Mouse (Mus musculus) adrenal gland, adult (tissue): ENCODE measurements around the gene Gm28729.

ENCODE experiments used
- DNase-seq, 2 experiments: peaks; one replicate each; pipeline ENCODE4 v3.0.0; 2022 to 2023; ENCODE audit warnings: low spot score in 1 of 2; ENCODE audit not compliant: inconsistent age in 2 of 2

Gm28729 gene

DNA sequence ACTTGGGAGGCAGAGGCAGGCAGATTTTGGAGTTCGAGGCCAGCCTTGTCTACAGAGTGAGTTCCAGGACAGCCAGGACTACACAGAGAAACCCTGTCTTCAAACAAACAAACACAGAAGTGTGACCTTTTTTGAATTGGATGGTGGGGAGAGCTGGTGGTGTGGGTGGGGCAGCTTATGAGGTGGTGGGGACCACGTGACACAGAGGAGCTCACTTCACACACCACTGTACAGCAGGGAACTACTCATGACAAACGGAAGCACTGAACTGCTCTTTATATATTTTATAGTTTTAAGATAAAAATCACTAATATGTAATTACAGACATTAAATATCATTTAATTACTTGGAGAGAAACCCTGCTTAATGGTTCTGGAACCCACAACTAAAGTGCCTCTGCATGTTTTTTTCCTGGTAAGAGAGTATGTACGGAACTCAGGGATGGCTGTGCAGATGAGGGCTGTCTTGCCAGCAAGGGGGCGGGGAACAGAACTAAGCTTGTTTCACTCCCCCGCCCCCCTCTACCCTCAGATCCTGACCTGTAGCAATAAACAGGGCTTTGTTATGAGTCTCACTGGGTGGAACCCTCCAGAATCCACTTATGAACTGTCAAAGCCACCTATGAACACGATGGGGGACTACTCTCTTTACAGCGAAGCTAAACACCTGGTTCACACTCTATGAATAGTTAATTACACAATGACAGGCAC lies 55.4 kb downstream of the Gm28729 start:
- no peak for DNase-seq

DNA sequence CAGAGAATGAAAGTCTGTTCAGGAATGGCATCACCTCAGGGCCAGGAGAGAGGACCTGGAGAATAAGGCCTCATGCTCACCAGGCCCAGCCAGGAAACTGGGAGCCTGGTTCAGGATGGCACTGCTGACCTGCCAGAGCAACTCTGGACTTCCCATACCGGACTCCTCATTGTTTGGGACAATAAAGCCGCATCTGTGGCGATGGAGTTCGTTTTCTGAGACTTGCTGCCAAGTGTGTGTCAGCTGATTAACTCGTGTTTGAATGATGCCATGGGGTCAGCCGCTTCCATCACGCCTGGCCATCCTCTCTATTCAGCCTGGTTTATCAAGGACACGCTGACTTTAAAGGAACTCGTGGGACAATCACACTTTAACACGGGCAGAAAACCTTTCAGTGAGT lies 61.4 kb downstream of the Gm28729 start:
- DNase-seq: peak; percentile 32 to 53

DNA sequence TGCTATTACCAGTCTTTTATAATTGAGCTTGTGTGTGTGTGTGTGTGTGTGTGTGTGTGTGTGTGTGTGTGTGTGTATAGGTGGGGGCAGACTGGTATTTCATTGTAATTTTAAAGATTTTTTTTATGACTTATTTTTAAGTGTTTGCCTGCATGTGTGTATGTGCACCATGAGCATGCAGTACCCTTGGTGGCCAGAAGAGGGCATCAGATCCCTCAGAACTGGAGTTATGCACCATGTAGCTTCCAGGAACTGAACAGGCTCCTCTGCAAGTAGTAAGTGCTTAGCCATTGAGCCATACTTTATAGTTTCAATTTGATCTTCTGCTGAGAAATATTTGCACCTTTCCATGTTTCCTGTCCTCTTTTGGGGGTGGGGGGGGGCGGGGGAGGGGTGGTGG lies 63.5 kb downstream of the Gm28729 start:
- no peak for DNase-seq

DNA sequence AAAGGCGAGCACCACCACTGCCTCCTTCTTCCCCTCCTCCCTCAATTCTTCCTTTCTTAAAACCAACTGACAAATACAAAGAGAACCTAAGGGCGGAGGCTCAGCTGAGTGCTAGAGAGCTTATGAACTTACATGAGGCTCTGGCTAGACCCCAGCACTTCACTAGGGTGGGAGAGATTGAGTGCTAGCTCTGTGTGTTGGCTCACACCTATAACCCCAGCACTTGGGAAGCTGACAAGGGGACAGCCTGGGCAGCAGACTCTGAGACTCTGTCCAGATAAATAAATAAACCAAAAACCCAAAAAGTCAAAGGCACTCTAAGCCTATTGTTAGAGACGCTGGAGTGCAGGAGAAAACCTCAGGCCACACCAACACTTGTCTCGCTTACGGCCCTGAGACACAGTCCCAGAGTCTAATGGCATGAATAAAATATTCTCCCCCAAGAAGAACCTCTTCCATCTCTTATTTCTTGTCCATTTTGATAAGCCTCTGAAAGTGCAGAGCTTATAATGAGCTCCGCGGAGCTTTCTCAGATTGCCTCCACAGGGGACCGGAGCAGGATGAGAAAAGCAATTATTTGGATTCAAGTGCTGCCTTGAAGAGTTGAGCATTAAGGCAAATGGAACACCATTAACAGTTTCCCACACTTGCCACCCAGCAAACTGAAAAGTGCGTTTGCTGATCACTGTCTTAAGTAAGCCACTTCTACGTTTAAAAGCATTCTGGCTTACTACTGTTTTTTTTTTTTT lies 64.8 kb downstream of the Gm28729 start:
- DNase-seq: no peak

DNA sequence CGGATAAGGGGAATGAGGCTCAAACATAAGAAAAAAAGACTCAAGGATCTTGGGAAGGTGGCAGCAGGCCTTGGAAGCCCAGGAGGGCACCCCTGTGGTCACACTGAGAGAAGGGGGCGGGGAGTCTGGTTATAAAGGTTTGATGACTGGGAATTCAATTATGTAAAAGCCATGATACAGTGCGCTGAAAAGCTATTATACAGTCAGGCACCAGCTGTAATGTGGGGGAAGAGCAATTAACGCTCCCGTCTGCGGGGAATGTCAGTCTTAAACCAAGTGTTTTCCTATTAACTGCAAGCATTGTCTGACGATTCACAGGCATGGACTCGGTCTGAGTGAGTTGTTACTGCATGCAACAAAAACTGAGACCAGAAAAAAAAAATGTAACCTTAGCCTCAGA lies 69.4 kb downstream of the Gm28729 start:
- DNase-seq: no peak

DNA sequence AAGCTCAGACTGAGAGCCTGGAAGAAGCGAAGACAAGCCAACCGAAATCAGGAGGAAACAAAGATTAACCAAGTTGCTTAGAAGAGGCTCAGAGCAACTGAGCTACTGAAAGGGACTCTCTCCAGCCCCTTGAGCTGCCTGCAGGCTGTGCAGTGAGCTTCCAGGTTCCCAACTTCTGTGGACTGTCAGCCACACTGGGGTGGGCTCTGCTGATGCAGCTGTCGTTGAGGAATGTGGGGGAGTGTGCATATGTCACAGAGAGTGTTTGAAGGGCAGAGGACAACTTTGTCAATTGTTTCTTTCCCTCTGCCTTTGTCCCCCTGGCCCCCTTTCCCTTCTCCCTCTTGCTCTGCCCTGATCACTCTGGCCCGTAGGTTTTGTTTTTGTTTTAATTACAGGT lies 72.1 kb downstream of the Gm28729 start:
- no peak for DNase-seq

DNA sequence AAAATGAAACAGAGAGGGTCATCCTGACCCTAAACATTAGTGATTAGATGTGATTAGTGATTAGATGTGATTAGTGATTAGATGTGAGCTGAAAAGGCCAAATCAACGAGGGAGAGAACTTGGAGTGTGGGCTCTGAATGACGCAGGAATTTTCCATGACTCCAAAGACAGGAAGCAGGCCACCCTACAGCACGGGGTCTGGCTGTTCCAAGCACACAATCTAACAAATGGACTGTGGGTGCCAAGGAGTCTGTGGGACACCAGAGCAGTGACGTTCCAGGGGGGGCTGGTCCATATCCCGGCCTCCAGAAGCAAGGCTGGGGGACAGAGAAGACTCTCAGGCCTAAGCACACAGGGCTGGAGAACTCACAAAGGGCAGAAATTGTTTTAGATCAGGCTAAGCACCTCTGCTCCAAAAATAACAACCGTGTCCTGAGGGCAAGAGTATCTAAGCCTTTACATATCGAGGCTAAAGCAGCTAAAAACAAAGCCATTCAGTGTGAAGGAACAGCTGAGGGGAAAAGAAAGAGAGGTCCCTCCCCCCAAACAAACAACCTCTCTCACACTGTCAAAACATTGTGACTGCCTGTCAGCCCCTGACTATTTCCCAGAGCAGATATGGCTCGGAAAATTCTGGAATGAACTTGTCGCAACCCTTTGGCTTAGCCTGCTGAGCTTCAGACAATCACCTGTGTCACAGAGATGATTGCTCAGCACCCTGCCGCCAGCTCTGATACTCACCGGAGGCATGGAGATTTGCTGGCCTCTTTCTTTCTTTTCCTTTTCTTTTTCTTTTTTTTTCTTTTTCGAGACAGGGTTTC lies 74.0 kb downstream of the Gm28729 start:
- DNase-seq: no peak

DNA sequence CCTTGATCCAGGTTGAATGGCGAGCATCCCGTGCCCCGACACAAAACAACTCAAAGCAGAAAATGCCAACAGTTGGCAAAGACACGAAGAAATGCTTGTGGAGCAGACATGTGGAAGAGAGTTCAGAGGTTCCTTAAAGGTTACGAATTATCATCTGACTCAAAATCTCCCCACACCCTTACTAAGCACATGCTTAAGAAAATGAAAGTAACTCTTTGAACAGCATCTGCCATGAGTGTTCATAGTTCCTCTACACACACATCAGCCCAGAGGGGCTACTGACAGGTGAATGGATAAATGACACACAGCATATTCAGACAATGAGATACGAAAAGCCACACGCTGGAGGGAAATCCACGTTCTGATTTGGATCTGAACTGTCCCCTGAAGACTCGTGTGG lies 75.5 kb downstream of the Gm28729 start:
- DNase-seq: no peak

DNA sequence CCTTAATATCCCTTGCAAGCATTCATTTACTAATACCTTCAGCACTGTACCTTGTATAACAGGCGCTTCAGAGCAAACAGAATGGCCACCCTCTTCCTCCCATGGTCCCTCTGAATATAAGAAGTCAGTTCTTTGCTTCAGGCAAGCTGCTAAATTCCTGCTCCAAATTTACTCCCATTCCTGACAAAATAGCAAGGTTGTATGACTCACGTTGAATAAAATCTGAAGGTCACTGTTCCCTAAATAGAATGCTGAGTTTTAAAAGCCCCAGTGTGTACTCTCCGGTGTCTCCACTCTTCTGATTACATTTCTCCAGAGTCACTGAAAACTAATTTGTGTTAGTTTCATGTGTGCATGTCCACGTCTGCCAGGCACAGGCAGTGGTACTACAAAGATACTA lies 79.7 kb downstream of the Gm28729 start:
- peak in 1 of 2 experiments; percentile 82 for DNase-seq

DNA sequence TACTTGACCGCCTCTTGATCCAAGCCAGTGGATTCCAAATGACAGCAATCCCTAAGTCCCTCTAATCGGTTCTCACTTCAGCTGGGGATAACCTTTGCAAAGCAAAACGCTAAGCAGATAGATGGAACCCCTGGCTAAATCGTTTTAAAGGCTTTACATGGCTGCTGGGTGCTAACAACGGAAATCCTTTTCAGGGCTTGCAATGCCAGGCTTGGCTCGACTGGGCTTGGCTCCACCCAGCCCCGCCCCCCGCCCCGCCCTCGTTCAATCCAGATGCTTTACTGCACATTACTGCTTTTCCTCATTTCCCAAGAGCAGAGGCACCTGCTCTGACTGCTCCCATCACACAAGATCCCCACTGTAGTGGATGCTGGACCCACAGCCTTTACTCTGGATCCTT lies 83.0 kb downstream of the Gm28729 start:
- peak in 1 of 2 experiments; percentile 57 for DNase-seq

DNA sequence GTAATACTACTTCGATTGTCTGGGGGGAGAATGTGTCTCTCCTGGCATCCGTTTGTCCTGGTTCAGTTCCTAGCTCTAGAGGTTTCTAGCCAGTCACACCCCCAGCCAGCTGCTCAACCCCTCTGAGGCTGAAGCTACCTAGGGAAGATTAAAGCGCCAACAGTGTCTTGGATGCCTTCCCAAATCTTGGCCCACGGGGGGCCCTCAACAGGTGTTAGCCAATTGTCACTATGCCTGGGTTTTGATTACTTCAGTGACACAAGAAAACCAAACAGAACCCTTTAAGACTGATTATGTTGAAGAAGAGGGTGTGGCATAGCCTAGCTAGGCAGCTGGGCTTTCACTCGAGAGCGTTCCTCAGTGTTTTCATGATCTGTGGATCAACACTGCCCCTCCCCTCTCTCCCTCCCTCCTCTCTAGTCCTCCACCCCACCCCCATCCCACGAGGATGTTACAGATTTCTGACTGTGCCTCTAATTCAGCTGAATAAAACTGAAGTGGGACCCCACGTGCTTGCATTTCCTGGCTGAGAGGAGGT lies 86.7 kb downstream of the Gm28729 start:
- DNase-seq: no peak

DNA sequence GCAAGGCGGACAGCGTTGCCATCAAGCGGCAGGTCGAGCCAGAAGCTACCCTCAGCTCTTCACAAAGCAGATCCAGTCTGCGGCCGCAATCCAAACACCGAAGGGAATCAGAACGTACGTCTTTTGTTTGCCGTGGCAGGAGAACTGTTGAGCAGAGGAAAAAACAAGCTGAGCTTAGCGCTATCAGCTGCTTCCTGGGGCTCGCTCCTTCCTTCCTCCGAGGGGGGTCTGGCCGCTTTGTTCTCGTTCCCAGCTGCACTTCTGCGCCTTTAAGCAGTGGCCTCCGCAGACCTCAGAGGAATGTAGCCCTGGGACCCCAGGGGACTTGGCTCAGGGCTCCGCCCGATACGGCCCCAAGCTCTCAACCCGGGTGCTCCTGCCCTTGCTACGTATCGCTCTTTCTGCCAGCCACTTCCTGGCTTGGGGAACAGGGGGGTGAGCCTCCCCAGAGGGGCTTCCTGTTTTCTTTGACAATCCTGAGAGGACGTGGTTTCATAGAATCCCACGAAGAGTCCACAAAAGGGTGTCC lies 87.2 kb downstream of the Gm28729 start:
- peak; percentile 72 to 91 for DNase-seq

DNA sequence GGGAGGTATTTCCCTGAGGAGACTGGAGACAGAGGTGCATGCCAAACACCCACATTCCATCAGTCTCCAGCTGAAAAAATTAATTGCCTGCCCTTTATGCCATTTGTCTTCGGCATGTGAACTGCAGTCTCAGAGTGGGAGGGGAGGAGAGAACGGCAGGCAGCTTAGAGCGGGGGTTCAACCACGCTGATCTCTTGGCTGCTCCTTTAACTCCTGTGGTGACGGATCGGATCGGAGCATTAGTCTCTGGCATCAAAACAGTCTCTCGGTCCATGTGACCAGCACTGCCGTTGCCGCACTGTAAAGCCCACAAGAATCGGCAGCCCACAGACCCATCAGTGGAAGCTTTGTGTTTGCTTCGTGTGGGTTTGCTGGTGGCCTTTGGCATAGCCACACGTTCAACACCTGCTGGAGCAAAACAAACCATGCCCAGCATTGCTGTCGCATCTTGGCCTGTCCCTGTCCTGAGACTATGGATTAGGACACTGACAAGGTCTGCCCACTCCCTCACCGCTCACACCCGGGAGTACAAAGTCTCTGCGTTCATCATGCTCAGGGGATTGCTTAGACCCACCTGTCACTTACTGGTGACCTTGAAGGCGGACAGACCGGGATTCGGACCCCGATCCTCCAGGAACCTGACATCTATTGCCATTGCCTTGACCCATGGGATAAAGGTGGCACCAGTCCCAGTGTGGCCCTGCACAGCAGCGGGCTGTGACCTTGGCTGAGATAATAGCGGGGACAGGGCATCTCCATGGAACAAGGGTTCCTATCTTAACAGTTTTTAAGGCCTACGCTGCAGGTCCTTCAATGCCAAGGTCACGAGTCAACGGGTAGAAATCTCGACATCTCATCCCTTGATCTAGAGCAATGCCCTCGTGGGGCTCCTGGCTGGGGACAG lies 87.9 kb downstream of the Gm28729 start:
- DNase-seq: peak; percentile 69 to 87
